Mouse (Mus musculus) adrenal gland, postnatal 36 days (tissue): ENCODE data around the gene Zfp747. TPM values are rescaled to one million over a fixed set of nuclear protein-coding genes. Genes with fewer than 3 reads are reported as not detected.
"Not testable (repeated sequence)": the region's sequence is repeated elsewhere in the genome, so short reads cannot be mapped to it uniquely, and the experiment has no call there.

ENCODE experiments used
- DNase-seq, 2 experiments: peaks; one replicate each; pipeline ENCODE4 v3.0.0; 2021; ENCODE audit warnings: mixed read lengths in 1 of 2
- total RNA-seq, 2 experiments: library from RNA; stranded (reverse); gene quantifications; 2 replicates each; pipeline ENCODE4 v1.2.3; 2021

Gene Zfp747
- total RNA-seq, 2 experiments from 2014 or later, result 10.7 to 12.2 TPM

DNA sequence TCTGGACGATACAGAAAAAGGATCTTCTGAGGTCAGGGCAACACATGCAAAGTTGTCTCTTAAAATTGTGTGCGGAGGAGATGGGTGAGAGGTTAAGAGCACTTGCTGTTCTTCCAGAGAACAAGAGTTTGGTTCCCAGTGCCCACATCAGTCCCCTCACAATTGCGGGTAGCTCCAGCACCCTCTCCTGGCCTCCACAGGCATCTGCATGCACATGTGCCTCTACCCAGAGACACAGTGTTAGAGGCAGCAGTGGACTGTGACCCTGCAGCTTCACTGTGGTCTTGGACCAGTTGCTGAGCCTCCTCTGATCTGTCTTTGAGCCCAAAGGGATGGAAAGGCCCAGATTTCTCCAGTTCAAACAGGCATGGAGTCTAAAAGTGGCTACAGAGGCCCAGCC is 4.0 kb downstream of the Zfp747 start:
- DNase-seq, result not testable (repeated sequence)

GRCm38 (mm10) chr7:127371213-127371612 is 4.6 kb downstream of the Zfp747 start:
- DNase-seq, result no peak

GRCm38 (mm10) chr7:127366249-127366648 is 9.6 kb downstream of the Zfp747 start:
- no peak for DNase-seq

- peak in 1 of 2 experiments; percentile 30 for DNase-seq
Observed at GRCm38 (mm10) chr7:127364166-127364565, 11.7 kb downstream of the Zfp747 start.

DNA sequence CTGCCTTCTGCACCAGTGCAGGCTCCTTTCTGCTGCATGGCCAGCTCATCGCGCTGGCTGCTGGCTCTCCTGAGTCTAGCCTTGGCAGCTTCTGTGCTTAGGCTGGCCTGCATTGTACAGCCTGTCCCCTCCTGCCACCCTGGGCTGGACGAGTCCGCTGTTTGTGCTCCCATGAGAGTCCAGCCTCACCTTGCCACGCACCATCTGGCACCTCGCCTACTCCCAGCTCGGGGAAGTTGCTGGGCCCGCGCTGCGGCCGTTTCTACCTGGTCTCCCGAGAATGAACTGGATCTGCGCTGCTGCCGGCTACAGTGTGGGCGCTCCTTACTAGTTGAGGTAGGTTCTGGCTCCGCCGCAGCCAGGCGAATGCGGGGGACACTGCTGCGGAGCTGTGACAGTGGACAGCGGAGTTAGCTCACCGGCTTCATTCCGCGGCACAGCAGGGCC is 12.4 kb downstream of the Zfp747 start:
- DNase-seq, result peak; percentile 30 to 54

- DNase-seq, result peak in 1 of 2 experiments; percentile 27
Observed at GRCm38 (mm10) chr7:127362418-127362817, 13.4 kb downstream of the Zfp747 start.

- DNase-seq, result no peak
Observed at GRCm38 (mm10) chr7:127361449-127361848, 14.4 kb downstream of the Zfp747 start.

DNA sequence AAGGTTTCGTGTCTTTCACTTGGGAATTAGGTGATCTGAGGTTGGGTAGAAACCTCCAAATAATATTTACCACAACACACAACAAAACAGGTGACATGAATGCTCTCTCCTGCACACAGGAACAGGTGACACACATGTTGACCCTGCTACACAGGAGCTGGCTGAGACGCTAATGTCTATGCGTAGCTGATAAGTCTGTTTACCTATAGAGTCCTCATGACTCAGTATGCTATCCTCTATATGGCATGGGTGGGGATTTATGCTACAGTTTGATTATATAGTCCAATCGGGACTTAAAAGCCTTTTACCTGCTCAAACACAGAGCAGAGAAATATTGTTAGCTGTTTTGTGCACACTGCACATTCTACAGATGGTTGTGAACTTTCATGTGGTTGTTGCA is 15.6 kb downstream of the Zfp747 start:
- DNase-seq, result no peak

DNA sequence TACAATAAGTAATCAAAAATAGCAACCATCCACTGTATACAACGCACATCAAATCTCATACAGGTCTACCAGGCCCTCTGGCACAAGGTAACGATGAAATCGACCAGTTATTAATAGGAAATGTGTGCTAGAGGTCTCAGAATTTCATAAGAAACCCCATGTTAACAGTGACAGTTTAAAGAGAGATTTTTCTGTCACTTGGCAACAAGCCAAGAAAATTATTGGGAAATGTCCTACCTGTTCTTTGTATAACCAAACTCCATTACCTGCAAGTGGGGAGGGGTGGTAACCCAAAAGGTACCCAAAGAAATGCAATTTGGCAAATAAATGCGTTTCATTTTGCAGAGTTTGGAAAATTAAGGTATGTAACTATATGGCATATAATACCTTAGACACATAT is 17.4 kb downstream of the Zfp747 start:
- DNase-seq, result no peak

GRCm38 (mm10) chr7:127357871-127358270 is 18.0 kb downstream of the Zfp747 start:
- DNase-seq, result no peak

DNA sequence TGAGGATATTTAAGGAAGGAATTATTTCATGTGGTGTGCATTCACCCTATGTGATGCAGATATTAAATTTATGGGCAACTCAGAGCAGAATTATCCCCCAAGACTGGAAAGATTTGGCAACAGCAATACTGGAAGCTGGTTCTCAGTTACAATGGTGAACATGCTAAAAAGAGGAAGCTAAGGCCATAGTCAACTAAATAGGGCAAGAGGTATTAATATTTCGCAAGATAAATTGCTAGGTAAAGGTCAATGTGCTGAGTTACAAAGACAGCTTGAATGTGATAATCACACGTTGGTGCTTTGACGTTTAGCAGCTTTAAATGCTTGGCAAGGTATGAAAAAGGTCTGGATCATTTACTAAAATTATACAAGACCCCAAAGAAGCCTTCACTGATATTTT is 20.1 kb downstream of the Zfp747 start:
- no peak for DNase-seq

- no peak for DNase-seq
Observed at GRCm38 (mm10) chr7:127351230-127352004, 24.4 kb downstream of the Zfp747 start.

DNA sequence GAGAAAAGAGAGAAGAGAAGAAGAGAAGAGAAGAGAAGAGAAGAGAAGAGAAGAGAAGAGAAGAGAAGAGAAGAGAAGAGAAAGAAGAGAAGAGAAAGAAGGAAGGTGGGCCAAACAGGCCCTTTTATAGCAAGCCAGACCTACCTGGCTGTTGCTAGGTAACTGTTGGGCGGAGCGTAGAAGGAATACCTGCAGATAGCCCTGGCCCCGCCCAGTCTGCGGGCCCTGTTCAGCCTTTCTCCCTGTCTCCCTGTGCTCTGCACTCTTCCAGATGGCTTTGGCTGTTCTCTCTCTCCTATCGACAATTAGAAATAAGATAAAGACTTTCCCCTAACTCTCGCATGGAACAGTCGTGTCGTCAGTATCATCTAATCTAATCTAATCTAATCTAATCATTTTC is 29.2 kb downstream of the Zfp747 start:
- no peak for DNase-seq

GRCm38 (mm10) chr7:127345512-127346325 is 30.1 kb downstream of the Zfp747 start, which contains the start of gene Zfp768:
TSS of gene Zfp768 (minus strand) at chr7:127345589.
- DNase-seq, result peak; percentile 95 to 96

DNA sequence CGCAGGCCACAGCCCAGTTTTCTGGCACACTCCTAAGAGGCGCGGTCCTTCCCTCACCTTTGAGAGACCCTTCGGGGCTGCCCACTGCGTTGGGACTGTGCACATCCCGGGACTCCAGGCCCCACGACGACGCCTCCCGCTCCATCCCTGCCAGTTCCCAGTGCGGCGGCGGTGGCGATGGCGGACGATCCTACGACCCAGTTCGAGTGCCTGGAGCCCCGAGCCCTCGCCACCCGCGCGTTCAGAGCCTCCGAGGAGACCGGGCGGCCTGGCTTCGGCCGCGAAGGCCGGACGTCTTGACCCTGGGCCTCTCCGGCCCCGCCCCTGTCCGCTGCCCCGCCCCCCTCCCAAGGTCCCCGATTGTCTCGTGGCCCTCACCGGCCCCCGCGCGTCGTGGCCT is 30.8 kb downstream of the Zfp747 start:
- DNase-seq, result peak; percentile 55 to 77

DNA sequence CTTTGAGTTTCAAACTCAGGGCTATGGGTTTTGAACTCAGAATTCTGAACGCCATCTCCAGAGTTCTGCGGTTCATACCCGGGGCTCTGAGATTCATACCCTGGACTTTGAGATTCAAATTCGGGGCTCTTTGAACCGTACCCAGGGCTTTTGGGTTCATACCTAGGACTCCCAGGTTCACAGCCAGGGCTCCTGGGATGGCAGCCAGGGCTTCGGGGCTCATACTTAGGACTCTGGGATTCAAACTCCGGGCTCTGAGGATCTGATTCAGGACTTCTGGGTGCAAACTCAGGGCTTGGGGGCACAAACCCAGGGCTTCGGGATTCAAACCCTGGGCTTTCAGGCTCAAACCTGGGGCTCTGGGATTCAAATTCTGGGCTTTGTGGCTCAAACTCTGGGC is 31.5 kb downstream of the Zfp747 start:
- peak in 1 of 2 experiments; percentile 31 for DNase-seq

- no peak for DNase-seq
Observed at GRCm38 (mm10) chr7:127343351-127344019, 32.4 kb downstream of the Zfp747 start.

DNA sequence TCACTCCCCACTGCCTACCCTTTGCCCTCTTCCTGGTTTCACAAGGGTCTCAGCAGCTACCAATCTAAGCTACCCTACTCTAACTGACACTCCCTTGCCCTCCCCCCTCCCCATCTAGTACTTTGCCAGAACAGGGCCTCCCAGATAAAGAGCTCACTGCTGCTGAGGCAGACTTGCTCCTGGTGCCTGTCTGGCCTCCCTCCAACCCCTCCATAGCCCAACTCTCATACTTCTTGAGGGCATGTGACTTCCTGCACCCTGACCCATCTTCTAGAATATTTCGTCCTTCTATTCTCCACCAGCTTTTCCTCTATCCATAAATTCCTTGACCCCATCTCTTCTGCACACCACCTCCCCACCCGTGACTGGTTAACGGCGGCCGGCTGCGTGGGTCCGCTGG is 33.0 kb downstream of the Zfp747 start:
- DNase-seq, result no peak

DNA sequence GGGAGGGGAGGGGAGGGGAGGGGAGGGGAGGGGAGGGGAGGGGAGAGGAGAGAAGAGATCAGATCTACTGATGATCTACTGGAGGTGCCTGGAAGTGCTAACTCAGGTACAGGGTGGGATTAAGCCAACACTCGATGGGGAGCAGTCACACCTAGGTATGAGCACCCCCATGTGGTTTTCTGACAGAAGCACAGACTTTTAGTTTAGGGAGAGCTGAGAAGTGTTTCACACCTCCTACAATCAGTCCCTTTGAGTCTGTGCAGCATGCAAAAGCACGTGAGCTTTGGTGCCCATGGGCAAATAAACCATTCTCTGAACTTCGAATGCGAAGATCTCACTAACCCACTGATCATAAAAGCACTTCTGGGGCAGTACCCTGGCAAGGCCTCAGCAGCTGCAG is 33.5 kb downstream of the Zfp747 start:
- DNase-seq, result no peak

DNA sequence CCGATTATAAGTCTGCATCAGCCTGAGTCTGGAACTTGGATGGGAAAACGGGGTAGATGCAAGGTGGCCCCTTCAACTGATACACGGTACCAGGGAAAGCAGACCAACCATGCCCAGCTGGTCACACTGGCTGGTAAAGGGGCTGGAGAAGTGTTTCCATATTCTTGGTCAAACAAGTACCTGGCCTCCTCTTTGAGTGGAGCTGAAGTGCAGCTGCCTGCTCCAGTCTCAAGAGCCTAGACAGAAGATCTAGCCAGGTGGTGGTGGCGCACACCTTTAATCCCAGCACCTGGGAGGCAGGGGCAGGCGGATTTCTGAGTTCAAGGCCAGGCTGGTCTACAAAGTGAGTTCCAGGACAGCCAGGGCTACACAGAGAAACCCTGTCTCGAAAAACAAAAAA is 34.0 kb downstream of the Zfp747 start:
- not testable (repeated sequence) for DNase-seq

DNA sequence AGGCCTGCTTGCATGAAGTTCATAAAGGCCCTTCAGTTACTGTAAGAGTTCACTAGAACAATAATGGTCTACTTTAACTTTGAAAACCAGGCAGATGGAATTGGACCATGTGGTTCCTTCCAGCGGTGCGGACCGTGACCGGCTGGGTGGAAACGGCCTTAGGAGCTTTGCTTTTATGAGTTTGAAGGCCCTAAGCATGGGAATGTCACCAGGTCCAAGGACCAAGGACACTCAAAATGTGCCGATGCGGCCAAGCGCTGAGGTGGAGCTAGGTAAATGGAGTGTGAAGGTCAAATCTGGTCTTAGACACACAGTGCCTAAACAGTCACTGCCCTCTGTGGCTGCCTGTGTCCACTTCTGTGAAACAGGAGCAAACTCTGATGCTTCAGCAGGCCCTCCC is 34.5 kb downstream of the Zfp747 start:
- DNase-seq, result no peak

DNA sequence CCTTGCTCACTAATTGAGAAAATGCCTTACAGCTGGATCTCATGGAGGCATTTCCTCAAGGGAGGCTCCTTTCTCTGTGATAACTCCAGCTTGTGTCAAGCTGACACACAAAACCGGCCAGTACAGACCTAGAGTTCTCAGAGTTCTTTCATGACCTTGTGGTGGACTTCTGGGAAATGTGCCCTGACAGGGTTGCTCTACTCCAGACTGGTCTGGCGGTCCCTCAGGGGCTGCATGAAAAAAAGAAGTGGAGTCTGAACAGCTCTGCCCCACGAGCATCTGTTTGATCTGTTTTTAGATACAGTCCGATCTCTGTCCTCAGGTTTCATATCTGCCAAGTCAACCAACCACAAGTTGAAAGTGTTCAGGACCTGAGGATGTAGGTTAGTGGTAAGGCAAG is 38.2 kb downstream of the Zfp747 start:
- DNase-seq, result no peak

DNA sequence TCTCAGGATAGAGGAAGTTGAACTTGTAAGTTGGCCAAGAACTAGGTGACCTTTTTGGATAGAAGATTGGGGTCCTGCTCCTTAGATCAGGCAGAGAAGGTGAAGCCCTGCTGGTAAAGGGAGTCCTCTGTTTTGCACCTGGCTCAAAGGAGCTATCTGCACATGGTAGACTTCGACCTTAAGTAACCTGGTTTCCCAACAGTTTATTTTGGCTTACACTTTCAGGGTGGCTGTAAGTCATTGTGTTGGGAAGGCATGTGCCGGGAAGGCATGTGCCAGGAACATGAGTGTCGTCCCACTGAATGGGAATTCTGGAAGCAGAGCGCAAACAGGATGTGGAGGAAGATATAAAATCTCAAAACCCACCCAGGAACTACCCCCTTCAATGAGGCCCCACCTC is 40.2 kb downstream of the Zfp747 start:
- DNase-seq, result no peak
